ENCODE assay signal across 20 mouse cellular contexts in the genomic region with DNA sequence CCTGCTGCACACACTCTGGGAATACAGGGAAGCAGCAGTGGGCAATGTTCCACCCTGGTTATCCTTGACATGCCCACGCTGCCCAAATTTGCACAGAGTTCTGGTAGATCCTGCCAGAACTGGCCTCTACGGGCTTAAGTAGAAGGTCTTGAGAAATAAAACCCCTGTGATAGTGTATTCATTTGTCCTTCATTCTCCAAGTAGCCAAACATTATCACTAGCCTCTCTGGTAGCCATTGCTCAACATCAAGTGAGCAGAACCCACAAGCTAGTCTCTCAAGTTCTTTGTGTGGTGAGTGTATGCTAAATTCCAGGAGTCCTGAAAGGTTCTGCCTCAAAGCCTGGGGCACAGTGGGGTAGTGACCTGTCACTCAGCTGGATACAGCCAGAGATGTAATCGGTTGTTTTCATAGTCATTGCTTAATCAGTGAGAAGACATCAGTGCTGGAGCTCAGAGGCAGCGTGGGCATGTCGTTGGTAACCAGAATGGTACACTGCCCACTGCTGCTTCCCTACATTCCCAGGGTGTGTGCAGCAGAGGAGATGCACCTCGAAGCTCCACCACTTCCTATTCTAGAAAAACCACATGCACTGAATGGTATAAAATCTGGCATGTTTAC.
A peak's percentile ranks its signal among the peaks of the same experiment; 100 is the strongest.
DNase-seq lines count a peak whose midpoint lies in the region; ATAC-seq and TF ChIP-seq lines count a peak whose summit lies in the region.
"Had no signal": no experiment of that assay in that cellular context is flagged by ENCODE, and none has a peak within 500 bp of the region (broad histone marks: within the 10 kb centered on the region; RNA-seq: fewer than 3 reads in every experiment).

No protein-coding gene starts in this region.

- H3K9me3 ChIP-seq in heart, embryonic 10.5 days, result no peaks in the 10 kb centered on the region
- H3K9me3 ChIP-seq: embryonic facial prominence, embryonic 15.5 days; hindbrain, embryonic 12.5 days; kidney, embryonic 15.5 days; liver, embryonic 15.5 days; megakaryocyte, embryonic 14.5 days; midbrain, embryonic 15.5 days had no signal

- peak; percentile 19 for DNase-seq in adrenal gland, postnatal 10 days
- DNase-seq in adrenal gland, postnatal 4 days (ENCODE audit: low spot score in 2 of 2), result no peak
- peak; percentile 82 for DNase-seq in liver, adult 2 months (ENCODE audit: extremely low read depth, low read depth, low spot score)
- DNase-seq in liver (no peak), Patski (ENCODE audit: low read depth, low spot score) (no peak)
- DNase-seq in fat pad, adult 2 months (ENCODE audit: extremely low read depth, low read depth, low spot score), result peak; percentile 100
- DNase-seq in kidney, adult 18-20 months, result no peak
- DNase-seq in heart, embryonic 10.5 days (ENCODE audit: low spot score), result no peak
- DNase-seq: cerebellum, adult 8-10 months; embryo, embryonic 11 days; heart, adult 2 months; lung, postnatal 10 days; thymus, postnatal 4 days had no signal

- WGBS in liver, adult 2 months, result 25% methylated on average over 6 of the region's 6 CpGs
- whole genome bisulfite sequencing in heart, embryonic 10.5 days, result 63% methylated on average over 6 of the region's 6 CpGs

- no peak for TF ChIP-seq CTCF in liver, adult 2 months (IDR thresholded peaks at IDR 0.05; ENCODE audit: low read depth, low read length)
- no peak for TF ChIP-seq CTCF in Patski (IDR thresholded peaks at IDR 0.05)

- H3K79me2 ChIP-seq in liver, adult 2 months (ENCODE audit: control insufficient read depth, insufficient read depth, low read length), result peaks cover 10% of the 10 kb centered on the region; the same call in 1 of the 2 replicates

- POLR2A ChIA-PET in Patski (lab: Charles Lee), result no interaction called here

- H3K27ac ChIP-seq in liver, adult 2 months (replicated peaks; ENCODE audit: insufficient read depth, low read depth, low read length), result no peak overlapping the region; the same call in 1 of the 2 replicates
- no peak overlapping the region for H3K27ac ChIP-seq in heart, embryonic 10.5 days
- H3K27ac ChIP-seq: embryonic facial prominence, embryonic 15.5 days; heart, adult 2 months; hindbrain, embryonic 12.5 days; kidney, embryonic 15.5 days; liver, embryonic 15.5 days; midbrain, embryonic 15.5 days had no signal

- no peak overlapping the region for H3K4me3 ChIP-seq in liver, adult 2 months (ENCODE audit: insufficient read depth, low read depth, low read length)
- H3K4me3 ChIP-seq in heart, embryonic 10.5 days, result no peak overlapping the region
- H3K4me3 ChIP-seq: embryonic facial prominence, embryonic 15.5 days; heart, adult 2 months; hindbrain, embryonic 12.5 days; kidney, embryonic 15.5 days; liver, embryonic 15.5 days; megakaryocyte, embryonic 14.5 days; midbrain, embryonic 15.5 days had no signal

- no peaks in the 10 kb centered on the region for H3K27me3 ChIP-seq in liver, adult 2 months (ENCODE audit: control insufficient read depth, insufficient read depth, low read length)
- no peaks in the 10 kb centered on the region for H3K27me3 ChIP-seq in Patski
- no peaks in the 10 kb centered on the region for H3K27me3 ChIP-seq in heart, embryonic 10.5 days (ENCODE audit: insufficient read depth, poor library complexity, severe bottlenecking)
- H3K27me3 ChIP-seq: embryonic facial prominence, embryonic 15.5 days; hindbrain, embryonic 12.5 days; kidney, embryonic 15.5 days; liver, embryonic 15.5 days; megakaryocyte, embryonic 14.5 days; midbrain, embryonic 15.5 days had no signal

- TF ChIP-seq POLR2A in liver, adult 2 months (IDR thresholded peaks at IDR 0.05; ENCODE audit: extremely low read depth, insufficient read depth, low read length), result no peak

- H3K9ac ChIP-seq in liver, adult 2 months (ENCODE audit: low read depth, low read length), result no peak overlapping the region
- H3K9ac ChIP-seq: embryonic facial prominence, embryonic 15.5 days; hindbrain, embryonic 12.5 days; kidney, embryonic 15.5 days; liver, embryonic 15.5 days; midbrain, embryonic 15.5 days had no signal

- no peaks in the 10 kb centered on the region for H3K36me3 ChIP-seq in liver, adult 2 months (ENCODE audit: control insufficient read depth, insufficient read depth, low read length)
- no peaks in the 10 kb centered on the region for H3K36me3 ChIP-seq in heart, embryonic 10.5 days
- H3K36me3 ChIP-seq: embryonic facial prominence, embryonic 15.5 days; hindbrain, embryonic 12.5 days; kidney, embryonic 15.5 days; liver, embryonic 15.5 days; midbrain, embryonic 15.5 days had no signal

- CTCF ChIA-PET in Patski (lab: Charles Lee), result interaction anchor here (1.8 kb wide), 1 partner anchor 10 kb away, joined by 5 read pairs; no protein-coding TSS in a partner anchor

- peaks cover 12% of the 10 kb centered on the region for H3K4me1 ChIP-seq in liver, adult 2 months (ENCODE audit: control insufficient read depth, insufficient read depth, low read length)
- no peaks in the 10 kb centered on the region for H3K4me1 ChIP-seq in heart, embryonic 10.5 days
- H3K4me1 ChIP-seq: embryonic facial prominence, embryonic 15.5 days; hindbrain, embryonic 12.5 days; kidney, embryonic 15.5 days; liver, embryonic 15.5 days; megakaryocyte, embryonic 14.5 days; midbrain, embryonic 15.5 days had no signal

- in situ Hi-C loops in Patski (cut with MboI; ENCODE audit: low pct_unique_long_range_greater_than_20kb), result loop anchor here (10.0 kb wide), 1 partner anchor 199 kb away; the partner anchor contains the start of gene Thrb

- ATAC-seq in Patski, result peak; percentile 48
- ATAC-seq: activated CD4-positive, CD25-positive, alpha-beta regulatory T cell, adult 4 months; midbrain, embryonic 15.5 days had no signal

Comparison
In these comparisons a context has a peak if more than half of its experiments do, and no peak if none do; other contexts are left out.
1. DNase-seq: peak in adrenal gland, postnatal 10 days (single experiment), liver, adult 2 months (single experiment) and fat pad, adult 2 months (single experiment); none in adrenal gland, postnatal 4 days (0 of 2), liver (single experiment), Patski (single experiment), kidney, adult 18-20 months (single experiment) and heart, embryonic 10.5 days (single experiment).